Mouse (Mus musculus): ENCODE results near the gene Slit3.

The Slit3 gene

DNA sequence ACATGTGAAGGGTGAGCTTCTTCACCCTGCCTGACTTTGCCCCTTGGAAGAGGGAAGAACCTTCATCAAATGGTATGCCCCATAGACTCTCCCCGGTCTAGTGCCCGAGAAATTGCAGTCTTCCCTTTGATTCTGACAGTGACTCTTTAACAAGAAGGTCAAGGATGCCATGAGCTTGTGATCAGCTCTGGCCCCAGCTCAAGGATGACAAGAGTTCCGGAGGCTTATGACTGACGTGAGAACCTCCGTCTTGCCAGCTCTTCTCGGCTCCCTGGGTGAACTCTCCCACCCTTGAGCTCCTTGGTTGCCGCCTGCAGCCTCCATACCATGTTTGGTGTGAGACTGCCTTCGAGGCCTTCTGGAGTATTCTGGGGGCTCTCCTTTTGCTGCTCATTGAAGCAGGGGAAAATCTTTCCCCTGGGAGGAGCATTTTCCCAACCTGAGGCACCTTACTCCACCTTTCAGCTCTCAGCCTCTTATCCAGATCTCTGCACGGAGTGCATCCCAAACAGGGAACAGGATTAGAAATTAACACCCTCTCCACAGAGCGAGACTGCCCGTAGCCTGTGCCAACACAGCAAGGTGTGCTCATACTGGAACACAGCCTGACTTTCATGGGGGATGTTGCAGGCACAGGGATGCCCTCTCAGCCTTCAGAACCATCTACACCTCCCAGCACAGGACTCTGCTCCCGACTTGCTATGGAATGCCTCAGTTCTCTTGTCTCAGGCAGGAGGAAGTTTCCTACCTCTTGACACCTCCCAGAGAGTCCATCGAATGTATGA, 224.9 kb downstream of the Slit3 start:
- DNase-seq (ENCODE audit: low read depth, low spot score) = no peak

DNA sequence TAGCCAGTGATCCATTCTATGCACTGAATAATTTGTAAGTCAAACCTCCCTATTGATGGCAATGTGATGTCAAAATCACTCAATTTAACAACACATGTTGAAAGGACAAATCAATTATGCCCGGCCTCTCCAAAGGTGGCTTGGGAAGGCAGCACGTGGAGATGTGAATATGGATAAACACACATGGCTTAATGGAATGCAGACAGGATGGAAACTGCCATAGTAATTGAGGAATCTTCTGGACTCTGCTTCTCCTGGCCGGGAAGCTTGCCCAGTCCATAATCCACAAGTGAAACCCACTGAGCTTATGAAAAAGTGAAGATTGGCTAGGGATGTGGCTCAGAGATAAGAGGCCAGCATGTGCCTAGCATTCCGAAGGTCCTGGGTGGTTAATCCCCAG, 227.1 kb downstream of the Slit3 start:
- no peak for DNase-seq (ENCODE audit: low read depth, low spot score)

DNA sequence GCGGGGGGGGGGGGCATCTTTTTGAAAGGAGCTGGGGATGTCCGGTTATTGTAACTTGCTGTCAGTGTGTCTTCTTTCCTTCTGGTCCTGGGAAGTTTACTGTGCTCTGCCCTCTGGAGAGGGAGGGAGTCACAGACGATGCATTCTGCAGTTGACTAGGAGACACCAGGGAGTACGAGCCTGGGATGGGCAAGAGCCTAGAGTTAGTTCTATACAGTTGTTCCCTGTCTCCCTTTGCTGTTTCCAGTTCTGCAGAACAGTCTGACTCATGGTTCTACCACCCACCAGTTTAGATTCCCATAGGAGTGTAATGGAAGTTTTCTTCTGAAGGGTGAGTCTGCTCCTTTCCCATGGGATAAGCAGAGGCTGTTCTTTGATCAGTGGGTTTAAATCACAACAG, 229.9 kb downstream of the Slit3 start:
- DNase-seq (ENCODE audit: low read depth, low spot score) = no peak

DNA sequence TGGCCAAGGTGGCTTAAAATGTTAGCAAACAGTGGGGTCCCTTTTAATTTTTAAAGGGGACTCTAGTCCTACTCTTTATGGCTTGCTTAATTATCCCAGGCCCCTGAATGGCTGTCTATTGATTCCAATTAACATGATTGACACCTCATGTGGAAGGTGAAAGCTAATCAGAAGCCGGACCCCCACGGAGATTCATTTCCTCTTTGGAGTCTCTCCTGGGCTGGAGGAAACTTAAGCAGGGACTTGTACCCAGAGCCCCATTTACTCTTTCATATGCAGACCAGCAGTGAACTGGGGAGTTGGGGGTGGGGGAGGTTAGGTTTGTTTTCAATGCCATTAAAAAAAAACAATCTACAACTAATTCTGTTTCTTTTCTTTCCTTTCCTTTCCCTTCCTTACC, 230.4 kb downstream of the Slit3 start:
- no peak for DNase-seq (ENCODE audit: low read depth, low spot score)

DNA sequence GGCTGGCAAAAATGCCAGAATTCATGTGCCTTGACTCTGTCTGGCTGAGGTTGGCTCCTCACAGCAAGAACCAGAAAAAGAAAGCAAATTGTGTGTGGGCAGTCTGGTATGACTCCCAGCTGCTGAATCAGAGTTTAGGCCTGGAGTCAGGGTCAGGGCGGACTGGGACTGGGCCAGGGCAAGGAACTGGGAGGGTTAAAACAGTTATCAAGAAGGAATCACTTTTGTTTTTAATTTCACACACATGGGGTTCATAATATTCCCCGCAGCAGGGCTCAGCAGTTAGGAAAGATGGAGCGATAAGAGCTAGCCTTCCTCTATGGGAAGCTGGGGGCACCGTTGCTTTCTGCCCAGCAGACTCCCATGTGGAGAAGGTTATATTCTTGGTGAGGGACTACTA, 234.8 kb downstream of the Slit3 start:
- DNase-seq (ENCODE audit: low read depth, low spot score) = no peak

DNA sequence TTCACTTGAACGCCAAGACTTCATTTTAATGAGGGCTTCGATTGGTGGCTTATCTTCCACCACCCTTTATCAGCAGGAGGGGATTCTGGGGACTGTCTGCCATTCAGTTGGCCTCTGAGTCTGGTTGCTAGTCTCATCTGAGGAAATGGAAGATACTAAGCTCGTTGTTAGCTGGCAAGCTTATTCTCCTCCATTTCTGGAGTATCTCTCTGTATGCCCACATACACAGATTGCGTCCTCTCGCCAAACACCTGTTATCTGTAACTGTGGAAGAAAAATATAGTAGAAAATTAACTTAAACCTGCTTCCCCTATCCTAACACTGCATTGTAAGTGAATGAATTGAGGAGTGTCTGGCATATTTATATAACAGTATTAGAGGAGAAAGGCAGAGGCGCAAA, 240.0 kb downstream of the Slit3 start:
- no peak for DNase-seq (ENCODE audit: low read depth, low spot score)

DNA sequence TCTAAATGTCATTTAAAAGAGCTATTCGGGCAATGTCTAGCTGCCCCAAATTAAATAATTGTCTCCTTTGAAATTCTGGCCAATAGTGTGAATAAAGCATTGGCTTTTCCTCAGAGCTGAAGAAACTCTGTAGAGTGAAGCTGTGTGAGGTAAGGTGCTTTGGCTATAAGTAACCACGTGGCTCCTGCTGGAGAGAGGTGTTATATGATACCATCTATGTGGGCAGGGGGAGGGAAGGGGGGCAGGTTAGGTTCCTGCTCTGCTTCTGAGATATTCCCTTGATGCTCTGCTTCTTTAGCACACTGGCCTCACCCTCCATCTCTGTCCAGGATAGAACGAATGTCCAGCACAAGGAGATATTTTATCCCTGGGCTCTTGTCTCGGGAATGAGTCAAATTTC, 242.0 kb downstream of the Slit3 start:
- DNase-seq (ENCODE audit: low read depth, low spot score) = no peak

DNA sequence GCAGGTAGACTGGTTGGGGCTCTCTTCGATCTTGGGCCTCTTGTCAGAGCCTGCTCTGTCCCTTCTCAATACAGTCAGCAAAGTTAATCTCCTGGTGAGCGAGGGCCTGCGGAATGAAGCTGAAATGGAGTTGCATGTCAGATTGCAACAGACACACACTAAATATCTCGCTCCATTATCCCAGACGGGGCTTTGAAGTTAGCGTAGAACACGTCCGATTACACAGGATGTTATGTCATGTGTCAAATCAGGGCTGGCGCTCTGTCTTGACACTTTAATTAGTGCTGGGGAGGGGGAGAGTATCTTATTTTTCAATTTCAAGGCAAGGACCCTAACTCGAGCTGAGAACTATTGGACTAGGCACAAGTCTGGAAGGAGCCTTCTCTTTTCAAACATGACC, 243.4 kb downstream of the Slit3 start:
- DNase-seq (ENCODE audit: low read depth, low spot score) = no peak

DNA sequence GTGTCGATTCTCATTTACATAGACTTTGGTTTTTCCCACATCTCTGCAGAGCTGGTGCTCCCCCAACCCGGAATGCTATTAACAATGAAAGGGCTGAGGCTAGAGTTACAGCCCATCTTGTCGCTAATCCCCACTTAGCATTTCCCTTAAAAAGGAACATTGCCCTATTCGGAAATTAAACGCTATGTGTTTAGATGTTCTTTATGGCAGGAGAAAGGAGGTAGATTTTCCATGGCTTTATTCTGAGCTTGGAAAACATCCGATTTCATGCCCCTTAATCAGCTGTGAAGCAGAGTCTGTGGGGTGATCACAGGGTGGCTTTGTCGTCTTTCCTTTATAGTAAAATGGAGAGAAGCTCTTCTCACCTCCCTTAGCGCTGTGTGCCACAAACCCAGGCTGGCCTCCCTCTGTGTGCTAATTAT, 244.5 kb downstream of the Slit3 start:
- DNase-seq (ENCODE audit: low read depth, low spot score) = no peak

DNA sequence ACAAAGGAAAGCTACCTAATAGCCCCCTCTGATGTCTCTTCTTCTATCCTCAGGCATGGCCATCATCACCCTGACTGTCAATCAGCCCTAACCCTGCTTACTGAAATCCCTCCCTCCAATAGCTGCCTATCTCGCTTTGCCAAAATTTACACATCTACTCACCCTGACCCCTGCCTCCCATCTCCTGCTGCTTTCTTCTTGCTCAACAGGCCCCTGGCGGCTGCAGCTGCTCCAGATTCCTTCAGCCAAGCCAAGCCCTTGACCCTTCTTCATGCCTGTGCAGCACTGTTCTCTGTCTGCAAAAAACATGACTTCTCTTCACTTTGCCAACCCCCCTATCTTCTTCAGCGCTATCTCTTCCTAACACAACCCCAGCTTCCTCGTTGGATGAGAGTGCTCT, 245.6 kb downstream of the Slit3 start:
- DNase-seq (ENCODE audit: low read depth, low spot score) = no peak

DNA sequence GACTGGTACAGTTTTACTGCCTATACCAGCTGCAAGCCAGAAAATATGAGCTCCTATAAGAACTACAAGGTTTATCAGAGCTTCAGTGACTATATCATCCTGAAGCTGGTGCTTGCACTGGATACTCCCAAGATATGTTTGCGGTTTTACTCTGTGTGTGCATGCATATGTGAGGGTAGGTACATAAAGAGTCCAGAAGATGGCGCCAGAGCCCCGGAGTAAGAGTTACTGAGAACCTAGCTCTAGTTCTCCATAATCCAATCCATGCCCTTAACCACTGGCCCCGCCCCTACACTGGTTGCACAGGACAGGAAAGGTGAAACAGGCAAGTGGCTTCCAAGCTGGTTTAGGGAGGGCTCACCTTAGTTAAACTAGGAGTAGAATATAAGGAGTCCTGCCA, 246.2 kb downstream of the Slit3 start:
- no peak for DNase-seq (ENCODE audit: low read depth, low spot score)

DNA sequence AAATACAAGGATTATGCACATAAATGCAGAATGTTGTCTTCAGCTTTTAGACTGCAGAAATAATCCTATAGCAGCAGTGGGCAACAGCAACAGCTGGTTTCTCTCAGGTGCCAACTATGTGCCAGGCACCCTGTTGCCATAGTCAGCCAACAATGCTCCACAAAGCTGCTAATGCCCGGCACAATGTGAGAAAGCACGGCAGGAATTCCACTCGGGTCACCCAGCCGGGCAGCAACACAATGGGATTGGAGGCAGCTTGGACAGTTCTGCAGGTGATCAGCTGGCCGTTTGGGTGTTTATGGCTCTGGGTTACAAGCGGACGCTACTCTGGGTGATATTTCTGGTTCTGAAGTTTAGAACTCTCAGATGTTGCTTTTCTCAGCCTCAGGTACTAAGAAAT, 248.9 kb downstream of the Slit3 start:
- no peak for DNase-seq (ENCODE audit: low read depth, low spot score)

DNA sequence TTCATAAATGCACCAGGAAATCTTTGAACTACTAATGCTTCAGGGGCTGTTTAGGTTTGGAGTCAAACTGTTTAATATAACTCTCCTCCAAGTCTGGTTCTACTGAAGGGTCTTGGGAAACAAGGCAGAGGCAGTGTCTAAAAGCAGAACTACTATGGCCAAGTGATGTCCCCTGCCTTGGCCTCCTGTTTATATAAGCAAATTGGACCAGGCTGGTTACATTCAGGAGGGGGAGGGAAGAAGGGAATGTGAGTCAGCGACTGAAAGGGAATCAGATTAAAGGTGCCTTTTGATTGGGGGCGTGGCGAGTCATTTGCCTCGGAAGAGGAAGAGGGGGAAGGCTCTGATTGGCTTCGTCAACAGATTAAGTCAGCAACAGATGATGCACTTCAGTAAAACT, 249.7 kb downstream of the Slit3 start:
- no peak for DNase-seq (ENCODE audit: low read depth, low spot score)

DNA sequence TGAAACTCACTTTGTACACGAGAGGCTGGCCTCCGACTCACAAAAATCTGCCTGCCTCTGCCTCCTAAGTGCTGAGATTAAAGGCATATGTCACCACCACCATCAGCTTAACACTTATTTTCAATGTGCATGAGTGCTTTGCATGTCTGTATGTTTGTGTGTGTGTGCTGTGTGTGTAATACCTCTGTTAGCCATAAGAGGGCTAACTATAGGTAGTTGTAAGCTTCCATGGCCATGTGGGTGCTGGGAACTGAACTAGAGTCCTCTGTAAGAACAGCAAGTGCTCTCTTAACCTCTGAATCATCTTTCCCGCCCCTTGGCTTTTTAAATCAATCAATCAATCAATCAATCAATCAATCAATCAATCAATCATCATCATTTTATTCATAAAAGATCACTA, 251.4 kb downstream of the Slit3 start:
- no peak for DNase-seq (ENCODE audit: low read depth, low spot score)

DNA sequence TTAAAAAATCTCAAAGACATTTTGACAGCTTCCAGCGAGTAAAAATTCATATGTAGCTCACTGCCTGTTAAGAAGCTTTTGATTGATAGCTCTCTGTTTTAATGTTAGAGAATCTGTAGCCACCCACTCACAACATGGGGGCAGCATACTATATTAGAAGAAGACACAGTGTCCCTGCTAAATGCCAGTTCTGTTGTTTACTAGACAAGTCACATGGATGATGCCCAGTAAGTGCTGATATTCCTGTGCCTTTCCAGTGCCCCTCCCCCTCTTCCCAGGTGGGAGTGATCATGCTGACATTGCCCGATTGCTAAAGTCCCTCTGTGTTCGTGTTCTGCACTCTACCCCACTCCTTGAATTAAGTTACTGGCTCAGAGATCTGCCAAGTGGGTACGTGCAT, 254.0 kb downstream of the Slit3 start:
- DNase-seq (ENCODE audit: low read depth, low spot score) = no peak

DNA sequence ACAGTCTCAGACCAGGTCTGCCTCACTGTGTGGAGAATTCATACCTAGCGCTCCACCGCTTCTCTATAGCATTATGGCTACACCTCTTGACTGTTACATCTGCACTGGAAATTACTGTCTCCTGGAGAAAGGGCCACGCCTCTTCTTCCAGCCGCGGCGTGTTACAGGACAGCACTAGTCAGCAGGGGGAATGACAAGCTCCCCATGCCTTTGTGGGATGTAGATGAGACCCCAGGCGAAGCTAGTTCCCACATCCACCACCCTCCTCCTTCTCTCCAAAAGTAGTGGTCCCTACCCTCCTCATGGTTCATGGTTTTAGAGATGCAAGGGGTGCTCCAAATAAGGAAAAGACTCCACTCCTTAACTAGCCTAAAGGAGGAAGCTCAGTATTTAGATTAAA, 257.8 kb downstream of the Slit3 start:
- DNase-seq (ENCODE audit: low read depth, low spot score) = no peak

DNA sequence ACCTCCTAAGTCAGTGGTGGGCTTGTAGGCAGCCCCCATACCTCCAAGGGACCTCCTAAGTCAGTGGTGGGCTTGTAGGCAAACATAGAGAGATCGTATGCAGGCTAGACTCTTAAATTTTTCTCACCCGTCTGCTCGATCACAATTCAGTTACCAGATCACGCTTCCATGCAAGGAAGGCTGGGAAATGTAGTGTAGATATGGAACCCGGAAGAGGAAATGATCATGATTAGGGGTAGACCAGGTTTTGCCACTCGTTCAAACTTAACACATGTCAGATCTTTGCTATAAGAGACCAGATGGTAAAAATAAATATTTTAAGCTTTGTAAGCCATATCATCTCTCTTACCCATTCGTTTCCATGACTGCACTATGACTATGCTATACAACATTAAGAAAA, 258.4 kb downstream of the Slit3 start:
- no peak for DNase-seq (ENCODE audit: low read depth, low spot score)

DNA sequence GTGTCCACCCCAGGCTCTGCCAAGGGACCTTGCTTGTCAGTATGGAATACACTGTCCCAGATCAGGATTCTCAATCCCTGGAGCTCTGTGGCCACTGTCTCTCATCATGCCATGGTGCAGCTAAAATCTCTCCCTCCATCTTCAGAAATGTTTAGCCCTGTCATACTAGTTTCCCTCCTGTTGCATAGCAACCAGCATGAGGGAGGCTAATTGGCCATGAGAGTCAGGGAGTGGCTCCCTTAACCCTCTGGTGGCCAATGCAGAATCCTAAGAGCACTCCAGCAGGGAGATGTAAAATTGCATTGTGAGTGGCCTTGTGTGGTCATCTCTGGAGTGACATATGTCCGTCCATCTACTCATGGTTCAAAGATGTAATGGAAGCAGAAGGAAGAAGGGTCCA, 259.7 kb downstream of the Slit3 start:
- no peak for DNase-seq (ENCODE audit: low read depth, low spot score)

DNA sequence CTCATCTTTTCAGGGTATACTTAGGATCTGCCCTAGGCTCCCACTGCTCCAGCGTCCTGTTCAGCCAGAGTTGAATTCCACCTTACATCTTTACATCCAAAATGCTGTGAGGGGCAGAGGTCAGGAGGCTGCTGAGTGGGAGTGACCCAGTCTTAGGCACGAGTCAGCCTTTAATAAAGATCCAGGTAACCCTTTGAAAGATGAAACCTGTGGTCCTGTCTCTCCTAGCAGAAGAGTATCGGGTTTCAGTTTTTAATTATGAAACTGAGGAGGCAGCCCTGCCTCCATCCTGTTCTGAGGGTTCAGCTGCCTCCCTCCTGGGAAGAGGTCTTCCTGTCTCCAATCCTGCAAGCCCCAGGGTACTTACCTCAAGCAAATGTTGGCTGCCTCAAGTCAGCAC, 264.4 kb downstream of the Slit3 start:
- no peak for DNase-seq (ENCODE audit: low read depth, low spot score)

DNA sequence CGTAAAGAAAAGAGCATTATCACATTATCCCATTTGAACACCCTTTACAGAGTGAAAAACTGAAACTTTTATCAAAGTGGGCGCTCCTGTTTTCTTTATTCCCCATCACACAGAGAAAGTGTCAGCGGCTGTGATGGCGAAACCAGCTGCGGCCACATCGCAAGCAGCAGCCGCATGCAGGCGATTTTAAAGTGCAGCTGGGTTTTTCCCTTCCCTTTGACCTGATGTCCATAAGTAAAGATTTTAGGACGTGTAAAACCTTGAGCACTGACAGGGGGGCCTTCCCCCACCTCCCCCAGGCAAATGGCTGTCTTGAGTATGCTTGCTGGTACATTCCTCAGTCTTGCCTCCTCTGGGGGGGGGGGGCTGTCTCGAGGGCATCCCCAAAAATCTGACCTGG, 266.8 kb downstream of the Slit3 start:
- DNase-seq (ENCODE audit: low read depth, low spot score) = no peak

DNA sequence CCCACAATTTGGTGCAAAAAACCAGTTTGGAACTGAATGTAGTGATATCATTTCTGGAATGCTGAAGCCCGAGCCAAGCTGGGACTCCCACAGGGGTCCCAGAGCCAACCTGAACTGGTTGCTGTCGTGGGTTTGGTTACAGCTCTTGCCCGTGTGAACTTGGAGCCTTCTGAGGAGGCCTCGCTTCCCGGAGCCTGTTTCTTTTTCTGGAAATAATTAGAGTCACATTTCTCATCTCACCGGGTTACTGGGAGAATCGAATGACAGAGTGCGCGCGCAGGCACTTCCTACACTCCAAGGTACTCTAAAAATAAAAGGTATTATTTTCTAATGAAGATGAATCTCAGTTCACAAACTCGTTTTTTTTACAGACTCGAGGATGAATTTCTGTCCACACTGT, 267.4 kb downstream of the Slit3 start:
- DNase-seq (ENCODE audit: low read depth, low spot score) = no peak

DNA sequence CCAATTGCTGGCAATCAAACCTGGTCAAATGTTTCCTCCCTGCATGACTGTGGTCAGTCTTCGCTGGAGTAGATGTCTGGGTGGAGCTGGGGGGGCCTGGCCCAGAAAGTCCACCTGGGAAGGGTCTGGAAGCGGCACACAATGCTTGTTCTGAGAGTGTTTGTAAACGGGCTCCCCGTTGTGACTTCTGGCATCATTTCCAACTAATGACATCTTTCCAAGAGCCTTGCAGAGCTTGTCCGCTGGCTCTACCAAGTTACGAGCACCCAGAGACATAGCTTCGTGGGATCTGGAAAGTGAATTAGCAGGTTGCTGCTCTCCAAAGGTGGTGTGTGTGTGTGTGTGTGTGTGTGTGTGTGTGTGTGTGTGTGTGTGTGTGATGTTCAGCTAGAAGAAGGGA, 268.3 kb downstream of the Slit3 start:
- DNase-seq (ENCODE audit: low read depth, low spot score) = no peak

DNA sequence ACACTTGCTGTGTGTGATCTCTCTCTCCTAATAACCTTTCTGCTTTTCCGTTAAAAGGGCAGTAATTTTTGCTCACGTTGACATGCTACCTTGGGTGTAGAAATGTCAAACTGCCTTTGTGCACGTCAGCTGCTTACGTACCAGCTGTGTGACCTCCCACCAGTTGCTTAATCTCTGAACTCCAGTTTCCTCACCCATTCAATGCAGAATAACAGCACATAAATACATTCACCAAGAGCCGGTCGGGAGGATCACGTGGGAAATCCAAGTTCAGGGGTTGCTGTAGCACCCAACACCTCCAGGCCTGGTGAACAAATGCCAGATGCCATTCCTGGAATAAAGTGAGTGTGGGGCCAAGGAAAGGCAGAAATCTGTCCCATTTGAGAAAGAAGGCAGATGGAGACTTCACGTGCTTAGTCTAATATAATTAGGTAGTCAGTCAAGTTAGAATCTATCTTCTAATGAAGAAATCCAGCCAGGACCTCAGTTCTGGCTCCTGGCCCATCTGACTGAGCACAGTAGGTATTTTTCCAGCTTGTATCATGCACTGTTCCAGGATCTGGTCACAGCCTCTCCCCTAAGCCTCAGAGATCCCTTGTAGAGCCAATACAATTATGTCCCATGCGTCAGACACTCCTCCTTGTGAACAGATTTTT, 268.9 kb downstream of the Slit3 start:
- DNase-seq (ENCODE audit: low read depth, low spot score) = no peak

DNA sequence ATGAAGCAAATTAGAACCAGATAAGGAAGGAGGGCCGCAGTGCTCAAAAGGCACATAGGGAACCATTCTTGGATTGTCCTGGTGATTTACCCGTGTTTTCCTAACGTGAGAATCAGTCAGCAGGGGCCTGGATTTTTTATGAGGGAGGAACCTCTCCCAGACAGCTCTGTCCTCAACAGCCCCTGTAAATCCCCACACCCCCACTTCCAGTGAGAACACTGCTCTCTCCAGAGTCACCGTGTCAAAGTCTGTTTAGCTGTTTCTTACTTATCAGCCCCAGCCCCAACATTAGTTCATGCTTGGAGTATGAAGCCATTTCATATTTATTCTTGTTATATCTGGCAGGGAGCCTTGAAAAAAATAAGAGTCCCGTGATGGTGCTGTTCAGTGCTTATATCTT, 272.8 kb downstream of the Slit3 start:
- no peak for DNase-seq (ENCODE audit: low read depth, low spot score)
